Comparison of ENCODE assay signal across 8 mouse cellular contexts in genomic region chr8:125595571-125596508, GRCm38 (mm10). TPM values are rescaled to one million over a fixed set of nuclear protein-coding genes. Genes with fewer than 3 reads are reported as not detected.
A peak's percentile ranks its signal among the peaks of the same experiment; 100 is the strongest.
DNase-seq lines count a peak whose midpoint lies in the region; ATAC-seq lines count a peak whose summit lies in the region.

No protein-coding gene starts in this region.

- H3K4me1 ChIP-seq in heart, embryonic 11.5 days (ENCODE audit: control insufficient read depth, insufficient read depth, low read length): 0 out of 2 replicates have a peak, but pooled peaks cover 2% of the 10 kb centered on the region
- peaks cover 22% of the 10 kb centered on the region for H3K4me1 ChIP-seq in kidney, embryonic 15.5 days

- peak; percentile 91 for DNase-seq in heart, adult 11 months
- peak; percentile 93 for DNase-seq in 3T3-L1 (ENCODE audit: low read depth, low spot score)
- peak; percentile 87 for DNase-seq in brain, adult 2 months (ENCODE audit: low read depth, low spot score)
- peak; percentile 29 to 34 for DNase-seq in heart, adult 9 months (ENCODE audit: low spot score in 2 of 2)
- peak; percentile 33 for DNase-seq in ovary, postnatal 14 days (ENCODE audit: low spot score)
- DNase-seq in frontal cortex, postnatal 36 days (ENCODE audit: low spot score in 2 of 2): no peak

- no peak for ATAC-seq in heart, embryonic 11.5 days (replicated peaks; ENCODE audit: insufficient number of reproducible peaks, low FRiP score, low TSS enrichment)
- ATAC-seq in kidney, embryonic 15.5 days (replicated peaks; ENCODE audit: low FRiP score): no peak

- H3K9me3 ChIP-seq in heart, embryonic 11.5 days (replicated peaks; ENCODE audit: control insufficient read depth, low read length): no peaks in the 10 kb centered on the region
- H3K9me3 ChIP-seq in kidney, embryonic 15.5 days (replicated peaks): no peaks in the 10 kb centered on the region

- WGBS in heart, embryonic 11.5 days (ENCODE audit: insufficient replicate concordance): 57% methylated on average over 17 of the region's 17 CpGs
- 35% methylated on average over 17 of the region's 17 CpGs for WGBS in kidney, embryonic 15.5 days

- H3K4me3 ChIP-seq in heart, embryonic 11.5 days (ENCODE audit: low read depth, low read length): no peak overlapping the region
- no peak overlapping the region for H3K4me3 ChIP-seq in kidney, embryonic 15.5 days (replicated peaks)

- no peaks in the 10 kb centered on the region for H3K36me3 ChIP-seq in heart, embryonic 11.5 days (ENCODE audit: control insufficient read depth, insufficient read depth, low read length)
- H3K36me3 ChIP-seq in kidney, embryonic 15.5 days: no peaks in the 10 kb centered on the region

- no peaks in the 10 kb centered on the region for H3K27me3 ChIP-seq in heart, embryonic 11.5 days (ENCODE audit: control insufficient read depth, insufficient read depth, low read length)
- no peaks in the 10 kb centered on the region for H3K27me3 ChIP-seq in kidney, embryonic 15.5 days

- H3K4me2 ChIP-seq in heart, embryonic 11.5 days: no peak overlapping the region
- H3K4me2 ChIP-seq in kidney, embryonic 15.5 days: no peak overlapping the region

- H3K27ac ChIP-seq in heart, embryonic 11.5 days (ENCODE audit: low read depth, low read length): no peak overlapping the region
- H3K27ac ChIP-seq in kidney, embryonic 15.5 days: no peak overlapping the region

- H3K9ac ChIP-seq in heart, embryonic 11.5 days (ENCODE audit: low read depth, low read length): no peak overlapping the region
- no peak overlapping the region for H3K9ac ChIP-seq in kidney, embryonic 15.5 days

RNA-seq across cellular contexts. Expression of gene Sipa1l2, which starts 26.2 kb away (rescaled TPM):
- 16.8 and 19.4 TPM in 2 replicates for polyA plus RNA-seq in heart, embryonic 11.5 days (2014; fragmentation: Nextera tagmentation; extraction: Ambion mirVana)
- 16.9 and 17.4 TPM in 2 replicates for polyA plus RNA-seq in kidney, embryonic 15.5 days (2015; fragmentation: Nextera tagmentation; extraction: Ambion mirVana)

Comparison
In these comparisons a context has a peak if more than half of its experiments do, and no peak if none do; other contexts are left out.
1. DNase-seq: peak in heart, adult 11 months (single experiment), 3T3-L1 (single experiment), brain, adult 2 months (single experiment), heart, adult 9 months (2 of 2) and ovary, postnatal 14 days (single experiment); none in frontal cortex, postnatal 36 days (0 of 2).